Mouse (Mus musculus) right cerebral cortex, postnatal 4 days (tissue): ENCODE results near the gene Zbtb40.
A peak's percentile ranks its signal among the peaks of the same experiment; 100 is the strongest.

Experiments
- DNase-seq: peaks from one replicate; pipeline ENCODE4 v3.0.0-alpha.2; 2022

Gene Zbtb40

GRCm38 (mm10) chr4:137048550-137049032 lies at the start of gene Zbtb40:
Gene Zbtb40 (minus strand): TSS chr4:137048801.
- peak; percentile 93 for DNase-seq

- no peak for DNase-seq
These were observed 49.4 kb upstream of the Zbtb40 start for GRCm38 (mm10) chr4:137097984-137098327.

- no peak for DNase-seq
These were observed 48.8 kb upstream of the Zbtb40 start for GRCm38 (mm10) chr4:137097246-137097983.

- DNase-seq: no peak
These were observed 47.8 kb upstream of the Zbtb40 start for GRCm38 (mm10) chr4:137096353-137096752.

GRCm38 (mm10) chr4:137085083-137085810 lies 36.6 kb upstream of the Zbtb40 start:
- DNase-seq: peak; percentile 39

- DNase-seq: no peak
These were observed 34.3 kb upstream of the Zbtb40 start for GRCm38 (mm10) chr4:137082866-137083265.

- no peak for DNase-seq
These were observed 32.8 kb upstream of the Zbtb40 start for GRCm38 (mm10) chr4:137081401-137081800.

- DNase-seq: no peak
These were observed 28.6 kb upstream of the Zbtb40 start for GRCm38 (mm10) chr4:137077216-137077615.

- no peak for DNase-seq
These were observed 22.6 kb upstream of the Zbtb40 start for GRCm38 (mm10) chr4:137071204-137071603.

- DNase-seq: no peak
These were observed 19.9 kb upstream of the Zbtb40 start for GRCm38 (mm10) chr4:137068491-137068890.

- DNase-seq: no peak
These were observed 17.2 kb upstream of the Zbtb40 start for GRCm38 (mm10) chr4:137065846-137066245.

- no peak for DNase-seq
These were observed 6.3 kb upstream of the Zbtb40 start for GRCm38 (mm10) chr4:137054932-137055331.

- no peak for DNase-seq
These were observed 5.2 kb upstream of the Zbtb40 start for GRCm38 (mm10) chr4:137053810-137054209.

- DNase-seq: no peak
These were observed 606 bp downstream of the Zbtb40 start for GRCm38 (mm10) chr4:137047840-137048549.

GRCm38 (mm10) chr4:137046110-137046509 lies 2.5 kb downstream of the Zbtb40 start:
- no peak for DNase-seq

- DNase-seq: no peak
These were observed 4.1 kb downstream of the Zbtb40 start for GRCm38 (mm10) chr4:137044516-137044915.

GRCm38 (mm10) chr4:137043799-137044198 lies 4.8 kb downstream of the Zbtb40 start:
- DNase-seq: peak; percentile 59

- DNase-seq: no peak
These were observed 6.6 kb downstream of the Zbtb40 start for GRCm38 (mm10) chr4:137042039-137042438.

- no peak for DNase-seq
These were observed 7.4 kb downstream of the Zbtb40 start for GRCm38 (mm10) chr4:137041161-137041621.

- DNase-seq: no peak
These were observed 9.2 kb downstream of the Zbtb40 start for GRCm38 (mm10) chr4:137039441-137039840.

- DNase-seq: no peak
These were observed 10.1 kb downstream of the Zbtb40 start for GRCm38 (mm10) chr4:137038501-137038900.

GRCm38 (mm10) chr4:137038096-137038495 lies 10.5 kb downstream of the Zbtb40 start:
- DNase-seq: no peak

- DNase-seq: no peak
These were observed 15.3 kb downstream of the Zbtb40 start for GRCm38 (mm10) chr4:137033115-137033887.
